Mouse (Mus musculus) liver, adult 2 months (tissue): Measurements from ENCODE around the gene Nt5c2.

ENCODE experiments used
- CTCF ChIP-seq: fragments of 200-500 bp; IDR thresholded peaks from 2 replicates; pipeline ENCODE4 v1.5.1; 2011; ENCODE audit warnings: low read depth, low read length, control low read depth
- POLR2A ChIP-seq: fragments of 200-500 bp; IDR thresholded peaks from 2 replicates; pipeline ENCODE4 v1.6.1; 2011; ENCODE audit warnings: low read length, control low read depth; ENCODE audit not compliant: insufficient read depth; ENCODE audit errors: extremely low read depth

DNA sequence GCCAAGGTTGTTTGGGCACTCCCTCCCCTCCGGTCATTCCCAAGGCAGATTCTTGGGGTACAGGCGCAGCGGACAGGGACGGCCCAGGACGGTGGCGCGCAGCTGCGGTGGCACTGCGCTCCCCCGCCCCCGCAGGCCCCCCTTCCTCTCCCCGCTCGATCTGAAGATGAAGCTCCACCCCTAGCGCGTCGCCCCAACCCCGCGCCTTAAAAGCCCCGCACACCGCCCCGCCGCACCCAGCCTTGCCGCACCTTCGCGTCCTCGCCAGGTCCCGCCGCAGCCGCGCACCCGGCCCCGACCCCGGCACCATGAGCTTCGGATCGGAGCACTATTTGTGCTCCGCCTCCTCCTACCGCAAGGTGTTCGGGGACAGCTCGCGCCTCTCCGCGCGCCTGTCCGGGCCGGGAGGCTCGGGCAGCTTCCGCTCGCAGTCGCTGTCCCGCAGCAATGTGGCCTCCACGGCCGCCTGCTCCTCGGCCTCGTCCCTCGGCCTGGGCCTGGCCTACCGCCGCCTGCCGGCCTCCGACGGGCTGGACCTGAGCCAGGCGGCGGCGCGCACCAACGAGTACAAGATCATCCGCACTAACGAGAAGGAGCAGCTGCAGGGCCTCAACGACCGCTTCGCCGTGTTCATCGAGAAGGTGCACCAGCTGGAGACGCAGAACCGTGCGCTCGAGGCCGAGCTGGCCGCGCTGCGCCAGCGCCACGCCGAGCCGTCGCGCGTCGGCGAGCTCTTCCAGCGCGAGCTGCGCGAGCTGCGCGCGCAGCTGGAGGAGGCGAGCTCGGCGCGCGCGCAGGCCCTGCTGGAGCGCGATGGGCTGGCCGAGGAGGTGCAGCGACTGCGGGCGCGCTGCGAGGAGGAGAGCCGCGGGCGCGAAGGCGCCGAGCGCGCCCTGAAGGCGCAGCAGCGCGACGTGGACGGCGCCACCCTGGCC is at the start of gene Nt5c2, which contains the start of gene Ina:
- TF ChIP-seq CTCF (no peak), POLR2A (no peak)
